Mouse (Mus musculus) cerebral cortex, adult 2 months (tissue): Measurements from ENCODE around the gene Rps6ka2.

Experiments
- WGBS: fragments of 180-500 bp; shearing (Covaris S2); methylation state at CpG from one replicate; pipeline ENCODE4 v1.1.7; 2018; 5-methylcytosine and 5-hydroxymethylcytosine counted together

The Rps6ka2 gene

DNA sequence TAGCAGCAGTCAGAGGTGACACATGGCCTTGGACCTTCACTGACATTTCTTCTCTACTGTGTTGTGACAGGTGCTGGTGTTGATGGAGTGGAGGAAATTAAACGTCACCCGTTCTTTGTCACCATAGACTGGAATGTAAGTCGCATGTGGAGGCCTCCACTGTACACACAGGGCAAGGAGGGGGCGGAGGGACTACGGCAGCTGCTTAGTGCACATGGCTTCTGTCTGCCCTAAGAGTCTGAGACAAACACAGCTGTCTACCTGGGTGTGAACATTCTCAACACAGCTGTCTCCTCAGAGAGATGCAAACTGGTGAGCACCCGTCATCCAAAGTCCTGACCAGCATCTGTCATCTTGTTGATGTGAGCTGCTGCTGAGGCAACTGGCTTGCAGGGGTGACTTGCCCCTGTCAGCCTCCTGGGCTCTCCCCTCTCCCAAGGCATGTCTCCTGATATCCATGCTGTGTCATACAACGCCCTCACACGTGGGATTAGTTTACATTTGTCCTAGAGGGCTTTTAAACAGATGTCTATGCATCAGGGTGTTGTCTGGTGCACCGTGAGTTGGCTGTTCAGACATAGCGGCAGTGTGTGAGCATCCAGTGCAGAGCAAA, 101.7 kb downstream of the Rps6ka2 start:
- 66% methylated on average over 10 of the region's 10 CpGs for WGBS

DNA sequence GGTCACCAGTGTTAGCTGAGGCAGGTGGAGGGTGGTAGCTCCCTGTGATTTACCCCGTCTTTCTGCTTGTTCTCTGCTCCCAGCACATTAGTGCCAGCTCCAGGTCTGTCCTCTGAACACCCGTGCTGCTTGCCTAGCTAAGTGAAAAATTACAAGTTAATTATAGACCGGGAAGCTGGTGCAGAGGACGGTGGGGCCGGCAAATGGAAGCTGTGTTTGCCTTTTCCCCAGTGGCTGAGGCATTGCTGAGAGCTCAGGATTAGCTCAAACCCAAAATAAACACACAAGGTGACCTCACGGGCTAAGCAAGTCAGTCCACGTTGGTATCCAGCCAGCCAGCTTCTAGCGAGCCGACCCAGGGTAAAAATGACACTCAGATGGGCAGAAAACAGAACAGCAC, 103.1 kb downstream of the Rps6ka2 start:
- 39% methylated on average over 9 of the region's 9 CpGs for WGBS

DNA sequence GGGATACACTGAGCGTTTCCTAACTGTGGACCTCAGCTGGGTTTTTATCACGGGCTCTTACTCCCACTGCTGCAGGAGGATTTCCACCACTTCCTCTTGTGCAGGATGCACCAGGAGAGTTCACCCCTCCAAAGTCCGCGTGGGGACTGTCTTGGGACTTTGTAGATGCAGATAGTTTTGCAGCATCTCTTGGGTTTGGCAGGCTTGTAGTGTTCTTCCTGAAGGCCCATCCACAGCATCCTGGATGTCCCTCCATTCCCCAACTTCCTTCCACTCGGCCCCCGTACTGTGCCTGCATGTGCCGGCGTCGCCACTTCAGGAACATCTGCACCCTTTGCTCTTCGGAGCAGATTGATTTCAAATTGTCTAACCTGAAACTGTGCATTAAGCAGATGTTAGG, 103.9 kb downstream of the Rps6ka2 start:
- WGBS: 85% methylated on average over 10 of the region's 10 CpGs

DNA sequence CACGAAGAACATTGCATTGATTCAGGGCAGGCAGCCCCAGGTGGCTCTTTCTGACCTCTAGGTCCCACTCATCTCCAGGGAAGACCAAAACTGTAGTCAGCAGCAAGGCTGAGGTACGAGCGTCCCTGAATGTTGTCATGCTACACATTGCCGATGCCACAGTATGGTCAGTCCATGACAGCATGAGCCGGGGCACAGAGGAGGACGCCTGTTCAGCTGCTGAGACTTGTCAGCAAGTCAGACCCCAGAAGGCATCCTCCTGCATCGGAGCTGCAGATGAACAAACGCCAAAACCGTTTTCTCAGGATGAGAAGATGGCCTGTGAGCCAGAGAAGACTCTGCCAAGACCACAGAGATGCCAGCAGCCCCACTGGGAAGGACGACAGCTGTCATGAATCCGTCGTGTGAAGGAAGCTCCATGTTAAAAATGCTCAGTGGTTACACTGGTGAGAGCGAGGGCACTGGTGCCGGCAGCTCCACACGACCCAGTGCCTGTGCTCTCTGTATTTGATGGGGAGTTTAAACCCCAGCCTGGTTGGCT, 108.9 kb downstream of the Rps6ka2 start:
- WGBS: 78% methylated on average over 15 of the region's 15 CpGs

DNA sequence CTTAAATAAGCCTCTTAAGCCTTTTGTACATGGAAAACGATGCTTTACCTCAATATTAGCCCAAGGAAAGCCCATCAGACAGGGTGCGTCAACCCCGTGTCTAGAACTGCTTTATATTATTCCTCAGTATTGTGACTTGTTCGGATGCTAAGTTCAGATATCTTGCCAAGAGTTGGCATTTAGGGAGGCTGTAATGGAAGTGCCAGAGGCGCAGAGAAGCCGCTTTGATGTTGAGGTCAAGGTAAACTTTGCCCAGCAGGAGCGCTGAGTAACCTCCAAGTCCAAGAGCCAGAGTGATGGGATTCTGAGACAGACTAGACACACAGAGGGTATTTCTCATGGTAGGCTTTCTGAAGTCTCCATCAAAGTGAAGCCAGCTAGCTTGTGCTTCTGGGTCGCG, 109.3 kb downstream of the Rps6ka2 start:
- 88% methylated on average over 9 of the region's 9 CpGs for WGBS

DNA sequence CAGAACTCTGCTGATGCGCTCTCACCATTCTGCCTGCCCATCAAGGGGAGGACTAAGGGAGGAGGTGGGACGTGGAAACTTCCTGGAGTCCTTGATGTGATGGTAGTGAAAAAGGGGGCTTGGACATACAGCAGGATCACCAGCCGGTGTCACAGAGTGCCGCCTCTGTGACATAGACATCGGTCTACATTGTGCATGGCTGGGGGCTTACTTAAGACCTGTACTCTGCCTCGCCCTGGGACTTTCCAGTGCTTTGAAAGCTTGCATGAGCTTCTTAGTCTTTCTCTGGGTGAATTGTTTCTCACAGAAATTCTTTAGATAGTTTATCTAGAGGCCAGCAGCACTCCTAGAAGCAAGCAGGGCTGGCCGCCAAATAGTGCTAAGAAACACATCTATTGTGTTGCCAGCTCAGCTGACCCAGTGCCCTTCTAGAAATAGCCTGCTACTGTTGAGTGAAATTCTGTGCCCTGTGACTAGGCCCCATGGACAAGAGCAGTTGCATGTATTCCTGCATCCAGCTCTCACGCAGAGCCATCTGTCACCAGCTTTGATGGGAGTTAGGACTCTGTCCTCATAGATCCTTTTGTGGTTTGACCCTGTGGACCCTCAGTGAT, 114.5 kb downstream of the Rps6ka2 start:
- 67% methylated on average over 8 of the region's 8 CpGs for WGBS

DNA sequence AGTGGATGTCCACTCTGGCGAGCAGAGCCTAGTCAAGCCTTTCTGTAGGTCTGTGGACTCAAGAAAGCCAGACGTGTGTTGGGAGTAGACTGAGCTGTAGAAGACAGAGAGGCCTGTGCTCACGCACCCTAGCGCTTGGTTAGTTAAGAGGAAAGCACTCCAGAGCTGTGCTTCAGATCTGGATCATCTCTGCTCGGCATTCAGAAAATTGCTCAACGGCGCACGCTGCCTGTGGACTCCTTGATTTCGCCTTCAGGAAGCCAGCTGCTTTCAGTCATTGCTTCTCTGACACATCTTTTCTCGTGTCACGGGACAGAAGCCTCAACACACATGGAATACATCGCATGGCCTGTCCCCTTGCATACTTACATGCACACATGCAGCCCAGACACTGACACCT, 115.4 kb downstream of the Rps6ka2 start:
- WGBS: 78% methylated on average over 12 of the region's 12 CpGs

DNA sequence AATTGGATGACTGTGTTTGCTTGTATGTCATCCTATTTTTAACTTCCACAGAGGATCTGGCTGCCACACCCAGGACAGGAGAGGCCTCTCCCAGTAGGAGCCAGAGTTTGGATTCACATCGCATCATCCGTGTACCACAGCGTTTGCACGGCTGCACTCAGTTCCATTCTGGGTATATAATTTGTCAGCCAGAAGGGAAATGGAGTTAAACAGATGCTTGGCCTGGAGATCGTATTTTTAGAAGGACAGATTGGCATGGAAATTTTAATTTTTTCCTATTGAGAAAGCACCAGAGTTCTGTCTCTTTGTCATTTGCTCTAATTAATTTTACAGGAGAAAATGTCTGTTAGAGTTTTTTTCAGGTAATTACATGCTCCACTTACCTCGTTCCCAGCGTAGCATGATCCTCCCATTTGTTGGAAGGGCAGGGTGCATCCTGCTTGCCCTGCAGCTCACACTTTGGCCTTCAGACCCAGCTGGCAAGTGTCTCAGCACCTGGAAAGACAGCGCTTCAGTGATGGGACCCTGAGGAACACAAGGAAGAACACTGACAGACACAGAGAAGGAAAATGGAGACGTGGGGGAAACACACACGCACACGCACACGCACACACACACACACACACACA, 116.6 kb downstream of the Rps6ka2 start:
- 74% methylated on average over 12 of the region's 12 CpGs for WGBS

DNA sequence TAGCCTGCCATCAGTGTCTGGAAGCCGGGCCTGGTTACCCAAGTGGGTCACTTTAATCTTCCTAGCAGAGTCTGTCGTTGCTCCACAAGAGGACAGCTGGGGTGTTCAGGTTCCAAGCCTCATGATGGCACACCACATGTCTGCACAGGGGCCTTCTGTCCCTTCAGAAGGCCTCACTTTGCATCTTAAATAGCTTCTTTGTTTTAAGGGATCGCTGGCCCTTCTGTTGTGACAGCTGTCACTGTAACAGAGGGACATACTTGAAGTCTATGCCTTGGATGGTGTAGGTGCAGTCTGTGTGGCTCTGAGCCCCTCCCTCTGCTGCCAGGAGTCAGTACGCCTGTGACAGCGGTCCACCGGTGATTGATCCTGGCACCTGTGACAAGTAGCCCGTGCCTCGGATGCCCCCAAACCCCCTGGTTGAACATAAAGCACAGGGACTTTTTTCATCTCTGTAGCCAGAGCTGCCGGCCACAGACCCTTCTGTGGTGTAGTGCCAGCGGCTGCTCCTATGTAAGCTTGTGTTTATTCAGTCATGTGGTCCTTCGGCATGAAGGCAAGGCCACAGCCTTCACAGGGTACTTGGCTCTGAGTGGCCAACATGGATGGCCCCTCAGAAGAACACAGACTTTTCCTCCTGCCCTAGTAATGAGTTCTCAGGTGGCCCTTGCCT, 122.2 kb downstream of the Rps6ka2 start:
- 66% methylated on average over 11 of the region's 11 CpGs for WGBS

DNA sequence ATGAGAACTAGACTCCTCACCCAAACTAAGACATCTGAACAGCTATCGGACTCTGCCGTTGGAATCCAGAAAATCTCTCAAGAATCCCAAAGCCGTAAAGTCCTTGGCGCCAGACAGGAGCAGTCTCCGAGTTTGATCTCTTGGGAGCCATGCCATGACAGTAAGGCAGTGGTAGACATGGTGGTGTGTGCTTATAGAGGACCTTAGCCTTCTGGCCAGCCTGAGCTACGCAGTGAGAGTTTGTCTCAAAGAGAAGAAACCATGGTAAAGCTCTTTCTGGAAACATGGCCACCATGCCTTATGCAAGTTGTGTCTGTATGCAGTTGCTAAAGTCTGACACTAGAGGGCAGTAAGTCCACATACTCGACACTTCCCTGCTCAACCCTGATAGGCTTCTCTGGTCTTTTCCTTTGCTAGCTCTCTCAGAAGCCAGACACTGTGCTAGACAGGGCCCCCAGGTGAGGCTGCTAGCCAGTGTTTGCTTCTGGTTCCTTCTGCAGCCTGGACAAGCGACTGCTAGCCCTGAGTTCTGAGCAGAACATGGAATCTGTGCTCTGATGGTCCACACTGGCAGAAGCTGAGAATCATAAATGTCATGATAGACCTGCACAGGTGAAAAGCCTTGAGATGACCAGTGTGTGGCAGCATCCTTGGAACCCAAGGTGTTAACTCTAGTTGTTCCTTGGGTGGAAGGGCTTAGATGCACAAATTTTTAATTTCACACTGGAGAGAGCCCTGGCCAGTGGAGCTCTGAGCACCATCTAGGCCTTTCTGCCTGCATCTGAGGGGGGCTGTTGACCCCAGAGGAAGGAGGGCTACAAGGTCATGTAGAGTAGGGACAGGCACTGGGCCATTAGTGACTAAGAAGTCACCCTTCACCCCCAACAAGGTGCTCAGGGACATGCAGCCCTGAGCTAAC, 136.6 kb downstream of the Rps6ka2 start:
- 48% methylated on average over 8 of the region's 8 CpGs for WGBS

DNA sequence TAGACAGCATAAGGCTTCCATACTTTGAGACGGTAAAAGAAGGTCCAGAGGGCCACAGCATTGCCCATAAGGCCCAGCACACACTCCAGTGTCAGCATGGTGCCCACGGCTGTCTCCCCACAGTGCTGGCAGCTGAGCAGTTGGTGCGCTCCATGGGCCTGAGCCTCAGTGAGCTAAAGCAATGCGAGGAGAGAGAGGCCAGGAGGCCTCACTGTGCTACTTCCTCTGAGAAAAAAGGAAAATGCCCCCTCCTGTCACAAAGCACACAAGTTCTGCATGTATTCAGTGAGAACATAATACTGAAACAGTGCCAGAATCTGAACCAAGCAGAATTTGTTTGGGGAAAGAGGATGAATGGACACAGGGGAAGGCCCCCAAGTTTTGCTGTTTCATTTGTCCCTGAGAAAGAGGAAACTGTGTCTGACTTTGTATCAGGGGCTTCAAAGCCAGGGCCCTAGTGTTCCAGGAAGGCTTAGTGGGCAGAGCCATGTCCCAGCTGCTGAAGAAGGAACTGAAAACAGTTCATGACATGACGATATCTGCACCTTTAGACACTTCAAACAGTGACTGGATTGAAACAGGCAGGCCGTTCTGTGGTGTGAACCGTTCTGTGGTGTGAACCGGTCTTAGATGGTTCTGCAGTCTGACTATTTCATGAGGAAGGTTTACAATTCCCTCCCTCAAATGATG, 145.9 kb downstream of the Rps6ka2 start:
- 69% methylated on average over 7 of the region's 8 CpGs for WGBS

DNA sequence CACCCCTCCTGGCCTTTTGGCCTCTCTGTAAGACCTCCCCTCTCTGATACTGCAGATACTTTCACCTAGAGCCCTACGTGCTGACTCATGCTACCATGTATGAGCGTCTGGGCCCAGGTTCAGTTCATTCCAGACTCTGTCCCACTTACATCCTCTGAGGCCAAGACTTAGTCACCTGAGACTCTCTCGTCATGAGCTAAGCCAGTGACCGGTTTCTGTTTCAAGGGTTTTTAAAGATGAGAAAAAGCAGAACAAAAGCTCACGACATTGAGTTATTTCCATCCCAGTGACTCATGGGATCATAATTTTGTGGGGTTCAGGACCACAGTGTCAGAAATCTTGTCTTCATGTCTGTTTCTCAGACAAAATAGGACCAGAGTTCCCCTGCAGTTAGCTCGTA, 149.9 kb downstream of the Rps6ka2 start:
- WGBS: 91% methylated on average over 6 of the region's 6 CpGs

DNA sequence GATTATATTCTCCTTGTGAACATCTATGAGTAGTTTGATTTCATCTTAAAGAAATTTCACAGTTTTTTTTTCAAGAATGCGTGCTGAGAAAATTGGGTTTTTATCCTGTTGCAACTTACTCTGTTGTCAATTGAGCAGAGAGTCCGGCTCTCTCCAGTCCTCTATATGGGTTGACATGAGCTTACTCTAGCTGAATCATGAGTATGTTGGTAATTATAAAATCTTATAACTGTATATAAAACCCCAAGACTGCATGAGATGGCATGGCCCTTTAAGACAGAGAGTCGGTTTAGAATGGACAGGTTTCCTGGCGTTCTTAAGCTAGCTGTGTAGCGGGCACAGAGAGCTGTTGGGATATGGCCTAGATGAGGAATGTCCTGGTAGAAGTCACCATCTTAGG, 154.4 kb downstream of the Rps6ka2 start, which contains the start of gene Tcp10a:
TSS of gene Tcp10a (plus strand) at position 301 of the 400 bp plus-strand sequence.
- 95% methylated on average over 5 of the region's 5 CpGs for WGBS

DNA sequence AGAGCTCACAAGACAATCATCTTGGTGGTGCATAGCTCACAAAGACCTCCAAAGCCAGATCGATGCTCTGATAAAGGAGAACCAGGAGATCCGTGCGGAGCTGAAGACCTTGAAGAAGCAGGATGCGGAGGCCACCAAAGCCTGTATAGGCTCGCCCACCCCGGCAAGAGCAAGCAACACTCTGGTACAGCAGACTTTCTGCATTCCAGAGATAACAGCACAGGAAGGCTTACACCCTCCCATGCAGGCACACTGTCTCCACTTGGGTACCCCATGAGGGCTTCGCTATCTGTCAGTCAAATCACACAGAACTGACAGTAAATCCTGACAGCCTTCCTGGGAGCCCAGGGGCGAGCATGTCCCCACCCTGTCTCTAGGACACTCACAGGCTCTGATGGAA, 156.5 kb downstream of the Rps6ka2 start:
- WGBS: 79% methylated on average over 5 of the region's 8 CpGs

DNA sequence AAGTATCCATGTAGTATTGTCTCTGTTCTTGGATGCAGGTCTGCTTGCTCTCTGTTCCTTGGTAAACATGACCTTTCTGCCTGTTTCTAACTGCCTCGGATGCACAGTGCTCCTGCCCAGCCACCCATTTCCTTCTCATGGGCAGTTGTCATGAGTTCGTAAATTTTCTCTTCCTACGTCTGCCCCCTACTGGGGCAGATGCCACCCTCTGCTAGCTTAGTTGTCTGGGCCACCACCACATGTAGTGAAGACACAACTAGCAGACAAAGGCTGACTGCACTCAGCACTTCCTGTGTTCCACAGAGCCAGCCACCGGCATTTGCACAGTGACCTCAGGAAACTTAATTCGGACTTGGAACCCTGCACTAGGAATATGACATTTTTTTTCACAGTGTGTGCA, 162.8 kb downstream of the Rps6ka2 start:
- WGBS: 72% methylated on average over 3 of the region's 5 CpGs

DNA sequence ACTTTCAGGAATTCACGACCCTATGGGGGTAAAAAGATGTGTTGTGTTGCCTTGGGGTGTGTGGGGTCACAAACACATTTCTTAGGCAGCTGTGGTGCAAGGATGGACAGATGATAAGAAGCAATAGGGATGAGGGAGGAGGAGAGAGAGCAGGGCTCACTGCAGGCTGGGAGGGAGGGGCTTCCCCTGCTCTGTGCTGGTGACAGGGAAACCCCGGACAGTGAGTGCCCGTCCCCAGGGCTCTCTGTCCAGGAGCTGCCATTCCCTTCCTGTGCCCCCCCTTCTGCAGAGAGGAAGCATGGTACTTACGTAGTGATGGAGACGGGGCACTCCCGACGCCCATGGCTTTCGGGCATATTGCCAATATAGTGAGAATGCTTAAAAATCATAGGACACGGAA, 167.5 kb downstream of the Rps6ka2 start:
- 40% methylated on average over 8 of the region's 9 CpGs for WGBS

DNA sequence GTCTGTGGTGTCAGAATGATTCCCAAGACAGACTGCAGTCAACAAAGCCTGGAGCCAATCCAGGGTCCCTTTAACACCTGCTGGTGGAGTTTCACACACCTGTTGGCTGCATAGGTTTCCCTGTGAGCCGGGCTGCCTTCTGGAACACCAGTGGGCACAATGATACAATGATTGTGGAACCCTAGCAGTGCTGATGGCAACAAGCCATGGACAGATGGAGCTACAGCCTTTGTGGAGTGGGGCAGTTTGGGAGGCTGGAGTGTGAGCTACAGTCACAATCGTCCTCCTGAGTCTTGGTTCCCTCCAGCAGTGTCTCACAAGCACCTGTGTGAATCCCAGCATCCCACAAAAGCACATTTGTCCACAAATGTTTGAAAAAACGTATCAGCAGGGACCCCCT, 178.8 kb downstream of the Rps6ka2 start:
- 35% methylated on average over 2 of the region's 3 CpGs for WGBS

DNA sequence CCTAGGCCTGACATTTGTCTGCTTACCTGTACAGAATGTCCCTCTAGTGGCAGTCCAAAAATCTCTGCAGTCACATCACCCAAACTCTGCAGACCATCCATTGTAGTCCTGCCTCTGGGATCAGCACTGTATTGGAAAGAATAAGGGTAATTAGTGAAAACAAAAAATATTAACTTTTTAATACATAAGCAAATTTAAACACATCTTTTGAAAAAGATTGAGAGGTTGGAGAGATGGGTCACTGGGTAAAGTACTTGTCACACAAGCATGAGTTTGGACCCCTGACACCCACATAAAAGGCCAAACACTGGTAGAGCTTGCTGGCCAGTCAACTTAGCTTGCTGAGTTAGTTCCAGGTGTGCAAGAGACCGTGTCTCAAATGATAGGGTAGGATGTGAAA, 182.7 kb downstream of the Rps6ka2 start, which contains the start of gene Ttll2:
TSS of gene Ttll2 (minus strand) at position 101 of the 400 bp plus-strand sequence.
- WGBS: 90% methylated on average over 1 of the region's 1 CpGs
